29 mouse cellular contexts compared by ENCODE assay signal in the genomic region with DNA sequence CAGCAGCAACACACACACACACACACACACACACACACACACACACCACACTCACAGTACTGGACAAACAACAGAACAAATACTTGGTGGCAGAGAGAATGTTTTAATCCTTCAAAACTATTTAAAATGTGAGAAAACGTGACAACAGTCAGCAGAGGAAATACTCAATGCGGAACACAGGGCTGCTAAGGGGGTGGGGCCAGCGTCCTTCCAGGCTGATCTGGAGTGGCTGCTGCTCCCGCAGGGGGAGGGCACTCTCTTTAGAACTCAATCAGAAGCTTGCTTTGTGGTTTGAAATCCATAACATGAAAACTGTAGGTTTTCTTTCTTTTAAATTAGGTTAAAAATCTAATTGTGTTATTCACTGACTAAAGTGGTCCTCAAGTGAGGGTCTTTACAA. TPM values are rescaled to one million over a fixed set of nuclear protein-coding genes. Genes with fewer than 3 reads are reported as not detected.
DNase-seq lines count a peak whose midpoint lies in the region; ATAC-seq and TF ChIP-seq lines count a peak whose summit lies in the region.
"Had no signal": no experiment of that assay in that cellular context is flagged by ENCODE, and none has a peak within 500 bp of the region (broad histone marks: within the 10 kb centered on the region; RNA-seq: fewer than 3 reads in every experiment).

No protein-coding gene starts in this region.

- no peak for TF ChIP-seq CTCF in lung, adult 2 months (IDR thresholded peaks at IDR 0.05; ENCODE audit: insufficient read depth, low read length)
- TF ChIP-seq CTCF in stomach, postnatal 0 days (IDR thresholded peaks at IDR 0.05; ENCODE audit: low read depth): no peak

- no peak overlapping the region for H3K4me3 ChIP-seq in kidney, embryonic 16.5 days (ENCODE audit: low read length)
- H3K4me3 ChIP-seq in lung, embryonic 16.5 days (ENCODE audit: low read length): no peak overlapping the region
- H3K4me3 ChIP-seq in lung, adult 2 months (replicated peaks; ENCODE audit: extremely low read depth, low read depth, low read length): no peak overlapping the region
- no peak overlapping the region for H3K4me3 ChIP-seq in stomach, postnatal 0 days (ENCODE audit: low read depth, low read length)
- H3K4me3 ChIP-seq in hindbrain, embryonic 10.5 days: no peak overlapping the region
- H3K4me3 ChIP-seq: embryonic facial prominence, embryonic 15.5 days; forebrain, embryonic 13.5 days; heart, embryonic 10.5 days; heart, embryonic 15.5 days; liver, embryonic 15.5 days had no signal

- H3K36me3 ChIP-seq in kidney, embryonic 16.5 days (ENCODE audit: insufficient read depth, low read length): peaks cover 15% of the 10 kb centered on the region
- peaks cover 9% of the 10 kb centered on the region for H3K36me3 ChIP-seq in lung, embryonic 16.5 days (ENCODE audit: control insufficient read depth, insufficient read depth, low read length)
- 0 out of 2 replicates have a peak, but pooled peaks cover 4% of the 10 kb centered on the region for H3K36me3 ChIP-seq in stomach, postnatal 0 days (ENCODE audit: control insufficient read depth, insufficient read depth, low read length)
- peaks cover 53% of the 10 kb centered on the region for H3K36me3 ChIP-seq in hindbrain, embryonic 10.5 days

- H3K27me3 ChIP-seq in kidney, embryonic 16.5 days (ENCODE audit: insufficient read depth, low read length): no peaks in the 10 kb centered on the region
- no peaks in the 10 kb centered on the region for H3K27me3 ChIP-seq in lung, embryonic 16.5 days (ENCODE audit: control insufficient read depth, insufficient read depth, low read depth, low read length)
- H3K27me3 ChIP-seq in stomach, postnatal 0 days (ENCODE audit: control insufficient read depth, insufficient read depth, low read length): no peaks in the 10 kb centered on the region
- no peaks in the 10 kb centered on the region for H3K27me3 ChIP-seq in hindbrain, embryonic 10.5 days (ENCODE audit: insufficient read depth, poor library complexity, severe bottlenecking)
- H3K27me3 ChIP-seq: embryonic facial prominence, embryonic 15.5 days; forebrain, embryonic 13.5 days; heart, embryonic 15.5 days; liver, embryonic 15.5 days had no signal

- no peak overlapping the region for H3K27ac ChIP-seq in kidney, embryonic 16.5 days (ENCODE audit: low read length)
- no peak overlapping the region for H3K27ac ChIP-seq in lung, embryonic 16.5 days (ENCODE audit: low read length)
- H3K27ac ChIP-seq in stomach, postnatal 0 days (replicated peaks): no peak overlapping the region
- no peak overlapping the region for H3K27ac ChIP-seq in hindbrain, embryonic 10.5 days
- H3K27ac ChIP-seq: embryonic facial prominence, embryonic 15.5 days; forebrain, embryonic 13.5 days; heart, embryonic 10.5 days; heart, embryonic 15.5 days; hindbrain, embryonic 14.5 days; liver, embryonic 15.5 days had no signal

- no peaks in the 10 kb centered on the region for H3K9me3 ChIP-seq in kidney, embryonic 16.5 days (ENCODE audit: low read length)
- no peaks in the 10 kb centered on the region for H3K9me3 ChIP-seq in lung, embryonic 16.5 days (ENCODE audit: control insufficient read depth, low read length)
- H3K9me3 ChIP-seq in stomach, postnatal 0 days (ENCODE audit: control insufficient read depth, low read length): no peaks in the 10 kb centered on the region
- H3K9me3 ChIP-seq in hindbrain, embryonic 10.5 days: no peaks in the 10 kb centered on the region
- H3K9me3 ChIP-seq: embryonic facial prominence, embryonic 15.5 days; forebrain, embryonic 13.5 days; heart, embryonic 10.5 days; heart, embryonic 15.5 days; liver, embryonic 15.5 days had no signal

- DNase-seq in kidney, postnatal 10 days: peak; percentile 36
- DNase-seq in lung, adult 2 months: no peak
- peak; percentile 28 for DNase-seq in lung, postnatal 10 days
- DNase-seq in stomach, postnatal 0 days (ENCODE audit: low spot score): peak; percentile 44
- no peak for DNase-seq in hindbrain, embryonic 10.5 days (ENCODE audit: low spot score)
- DNase-seq: adrenal gland, postnatal 10 days; B cell, adult 2 months; cerebellum, adult 9-11 months; embryo, embryonic 11 days; gastrocnemius, postnatal 10 days; heart, postnatal 4 days; left cerebral cortex, postnatal 4 days; right cerebral cortex, postnatal 25 days; thymus, adult 18-20 months; thymus, postnatal 36 days had no signal

- no peak for TF ChIP-seq POLR2A in lung, adult 2 months (IDR thresholded peaks at IDR 0.05; ENCODE audit: borderline replicate concordance, extremely low read depth, low read depth, low read length)

- ATAC-seq in kidney, embryonic 16.5 days (ENCODE audit: low FRiP score, low TSS enrichment): no peak
- ATAC-seq in lung, embryonic 16.5 days (ENCODE audit: low read depth): peak; percentile 77; the same call in 1 of the 2 replicates
- ATAC-seq in stomach, postnatal 0 days (ENCODE audit: low FRiP score, low TSS enrichment): no peak
- ATAC-seq: forebrain, embryonic 13.5 days; intestine, postnatal 0 days; midbrain, embryonic 16.5 days had no signal

- no peak for TF ChIP-seq EP300 in stomach, postnatal 0 days (optimal IDR thresholded peaks at IDR 0.05)

- H3K4me1 ChIP-seq in kidney, embryonic 16.5 days (ENCODE audit: insufficient read depth, low read length): 0 out of 2 replicates have a peak, but pooled peaks cover 4% of the 10 kb centered on the region
- no peaks in the 10 kb centered on the region for H3K4me1 ChIP-seq in lung, embryonic 16.5 days (replicated peaks; ENCODE audit: control insufficient read depth, insufficient read depth, low read length)
- no peaks in the 10 kb centered on the region; the same call in 1 of the 2 replicates for H3K4me1 ChIP-seq in lung, adult 2 months (ENCODE audit: control insufficient read depth, insufficient read depth, low read length)
- H3K4me1 ChIP-seq in stomach, postnatal 0 days (replicated peaks; ENCODE audit: control insufficient read depth, insufficient read depth): no peaks in the 10 kb centered on the region
- no peaks in the 10 kb centered on the region for H3K4me1 ChIP-seq in hindbrain, embryonic 10.5 days (replicated peaks)
- H3K4me1 ChIP-seq: embryonic facial prominence, embryonic 15.5 days; forebrain, embryonic 13.5 days; liver, embryonic 15.5 days had no signal

- WGBS in kidney, embryonic 16.5 days: 54% methylated on average over 4 of the region's 4 CpGs
- WGBS in lung, embryonic 16.5 days: 30% methylated on average over 4 of the region's 4 CpGs
- 47% methylated on average over 4 of the region's 4 CpGs for WGBS in lung, adult 2 months
- 50% methylated on average over 4 of the region's 4 CpGs for WGBS in stomach, postnatal 0 days
- 58% methylated on average over 4 of the region's 4 CpGs for WGBS in hindbrain, embryonic 10.5 days

- no peak overlapping the region for H3K4me2 ChIP-seq in kidney, embryonic 16.5 days (replicated peaks; ENCODE audit: low read depth, low read length)
- no peak overlapping the region for H3K4me2 ChIP-seq in lung, embryonic 16.5 days (ENCODE audit: low read depth, low read length)
- H3K4me2 ChIP-seq in stomach, postnatal 0 days (replicated peaks; ENCODE audit: low read depth): no peak overlapping the region
- H3K4me2 ChIP-seq: embryonic facial prominence, embryonic 15.5 days; forebrain, embryonic 13.5 days; heart, embryonic 15.5 days; hindbrain, embryonic 14.5 days; liver, embryonic 15.5 days; midbrain, embryonic 11.5 days had no signal

- H3K9ac ChIP-seq in kidney, embryonic 16.5 days (replicated peaks; ENCODE audit: low read length): no peak overlapping the region
- H3K9ac ChIP-seq in lung, embryonic 16.5 days (ENCODE audit: low read length): no peak overlapping the region
- no peak overlapping the region for H3K9ac ChIP-seq in stomach, postnatal 0 days (ENCODE audit: low read length)
- H3K9ac ChIP-seq: embryonic facial prominence, embryonic 15.5 days; forebrain, embryonic 13.5 days; heart, embryonic 15.5 days; hindbrain, embryonic 14.5 days; liver, embryonic 15.5 days had no signal

RNA-seq across cellular contexts. Expression of a gene that starts 3.3 kb away (rescaled TPM):
- not detected in 2 replicates for polyA plus RNA-seq in kidney, embryonic 16.5 days (2015; fragmentation: Nextera tagmentation; extraction: Ambion mirVana)
- not detected in 2 replicates for polyA plus RNA-seq in lung, embryonic 16.5 days (2015; fragmentation: Nextera tagmentation; extraction: Ambion mirVana)
- polyA plus RNA-seq in lung, adult 2 months (2012; rRNA removed): 0.19 and 0.38 TPM in 2 replicates
- polyA plus RNA-seq in stomach, postnatal 0 days (2015; fragmentation: Nextera tagmentation; extraction: Ambion mirVana): 0.06 TPM in 1 of 2 replicates, not detected in the other
- 0.14 TPM in 1 of 2 replicates, not detected in the other for polyA plus RNA-seq in hindbrain, embryonic 10.5 days (2016; fragmentation: Nextera tagmentation; extraction: Ambion mirVana)
- polyA plus RNA-seq: embryonic facial prominence, embryonic 15.5 days; forebrain, embryonic 13.5 days; heart, embryonic 10.5 days; heart, embryonic 15.5 days; intestine, postnatal 0 days; kidney, embryonic 14.5 days; liver, embryonic 15.5 days; midbrain, embryonic 11.5 days; neural tube, embryonic 11.5 days; stomach, embryonic 16.5 days had no signal

RNA-seq across cellular contexts. Expression of a gene that starts 18.2 kb away (rescaled TPM):
- 140 and 141 TPM in 2 replicates for polyA plus RNA-seq in kidney, embryonic 16.5 days (2015; fragmentation: Nextera tagmentation; extraction: Ambion mirVana)
- polyA plus RNA-seq in lung, embryonic 16.5 days (2015; fragmentation: Nextera tagmentation; extraction: Ambion mirVana): 118 and 121 TPM in 2 replicates
- 4.8 and 11.4 TPM in 2 replicates for polyA plus RNA-seq in lung, adult 2 months (2012; rRNA removed)
- polyA plus RNA-seq in stomach, postnatal 0 days (2015; fragmentation: Nextera tagmentation; extraction: Ambion mirVana): 101 TPM in 2 replicates
- 131 and 143 TPM in 2 replicates for polyA plus RNA-seq in hindbrain, embryonic 10.5 days (2016; fragmentation: Nextera tagmentation; extraction: Ambion mirVana)

Comparison
In these comparisons a context has a peak if more than half of its experiments do, and no peak if none do; other contexts are left out.
1. DNase-seq: peak in kidney, postnatal 10 days (single experiment), lung, postnatal 10 days (single experiment) and stomach, postnatal 0 days (single experiment); none in lung, adult 2 months (single experiment) and hindbrain, embryonic 10.5 days (single experiment).